Mouse (Mus musculus) lung, postnatal 36 days (tissue): ENCODE measurements around the gene Gas2l1.
"Not testable (repeated sequence)": the region's sequence is repeated elsewhere in the genome, so short reads cannot be mapped to it uniquely, and the experiment has no call there.

Experiments
- DNase-seq: peaks from one replicate; pipeline ENCODE4 v3.0.0; 2022; ENCODE audit warnings: mixed read lengths

Gas2l1 gene

GRCm38 (mm10) chr11:5065056-5065821 is at the start of gene Gas2l1:
Gas2l1 (minus strand) TSS chr11:5065327.
- DNase-seq = peak; percentile 95

GRCm38 (mm10) chr11:5113645-5114044 is 48.5 kb upstream of the Gas2l1 start:
- DNase-seq = no peak

- no peak for DNase-seq
Observed at GRCm38 (mm10) chr11:5109441-5109840, 44.3 kb upstream of the Gas2l1 start.

GRCm38 (mm10) chr11:5103986-5104509 is 38.9 kb upstream of the Gas2l1 start:
- DNase-seq = no peak

- no peak for DNase-seq
Observed at GRCm38 (mm10) chr11:5102384-5102783, 37.3 kb upstream of the Gas2l1 start.

- no peak for DNase-seq
Observed at GRCm38 (mm10) chr11:5101641-5102040, 36.5 kb upstream of the Gas2l1 start.

- DNase-seq = no peak
Observed at GRCm38 (mm10) chr11:5100801-5101200, 35.7 kb upstream of the Gas2l1 start.

GRCm38 (mm10) chr11:5100283-5100682 is 35.2 kb upstream of the Gas2l1 start:
- DNase-seq = no peak

GRCm38 (mm10) chr11:5099576-5100183 is 34.6 kb upstream of the Gas2l1 start:
- peak; percentile 93 for DNase-seq

GRCm38 (mm10) chr11:5098736-5099542 is 33.8 kb upstream of the Gas2l1 start, which contains the start of the genes Rhbdd3 and Ewsr1:
Rhbdd3 (plus strand) TSS chr11:5098926.
Ewsr1 (minus strand) TSS chr11:5099266.
- peak; percentile 96 for DNase-seq

GRCm38 (mm10) chr11:5098035-5098735 is 33.1 kb upstream of the Gas2l1 start:
- peak; percentile 44 for DNase-seq

GRCm38 (mm10) chr11:5096480-5097020 is 31.4 kb upstream of the Gas2l1 start:
- DNase-seq = no peak

- no peak for DNase-seq
Observed at GRCm38 (mm10) chr11:5095877-5096276, 30.8 kb upstream of the Gas2l1 start.

GRCm38 (mm10) chr11:5091706-5092105 is 26.6 kb upstream of the Gas2l1 start:
- DNase-seq = peak; percentile 30

GRCm38 (mm10) chr11:5089147-5089546 is 24.0 kb upstream of the Gas2l1 start:
- DNase-seq = no peak

- DNase-seq = not testable (repeated sequence)
Observed at GRCm38 (mm10) chr11:5076843-5077242, 11.7 kb upstream of the Gas2l1 start.

GRCm38 (mm10) chr11:5075760-5076159 is 10.6 kb upstream of the Gas2l1 start:
- no peak for DNase-seq

- peak; percentile 59 for DNase-seq
Observed at GRCm38 (mm10) chr11:5074882-5075281, 9.8 kb upstream of the Gas2l1 start.

GRCm38 (mm10) chr11:5068126-5068971 is 3.2 kb upstream of the Gas2l1 start:
- peak; percentile 77 for DNase-seq

- DNase-seq = no peak
Observed at GRCm38 (mm10) chr11:5067063-5067462, 1.9 kb upstream of the Gas2l1 start.
